Mouse (Mus musculus) liver, embryonic 14.5 days (tissue): Measurements from ENCODE around the gene Cemip. TPM values are rescaled to one million over a fixed set of nuclear protein-coding genes. Genes with fewer than 3 reads are reported as not detected.

Experiments
- ATAC-seq: fragments of 200-750 bp; cut with Nextera tagmentation; 2 replicates; pipeline ENCODE4 v1.8.0; 2017; ENCODE audit warnings: moderate number of reproducible peaks, mild to moderate bottlenecking, moderate library complexity; ENCODE audit not compliant: insufficient read depth
- DNase-seq, 3 experiments: peaks; one replicate each; pipeline ENCODE4 v3.0.0-alpha.2; 2012 to 2013; ENCODE audit warnings: low read depth in 3 of 3, low spot score in 3 of 3
- H3K27ac ChIP-seq: fragments of 300-500 bp; sonication (generic); 2 replicates; pipeline ENCODE4 v1.5.1; 2014; ENCODE audit warnings: moderate library complexity, mild to moderate bottlenecking, control low read depth, inconsistent platforms
- H3K27me3 ChIP-seq: fragments of 300-500 bp; sonication (generic); 2 replicates; pipeline ENCODE4 v1.6.1; 2014; ENCODE audit warnings: mild to moderate bottlenecking, low read length, moderate library complexity; ENCODE audit not compliant: control insufficient read depth, insufficient read depth
- H3K36me3 ChIP-seq: fragments of 300-500 bp; sonication (generic); replicated peaks from 2 replicates; pipeline ENCODE4 v1.6.1; 2014; ENCODE audit warnings: low read depth; ENCODE audit not compliant: control insufficient read depth, insufficient read depth
- H3K4me1 ChIP-seq, 2 experiments: fragments of 200-500 bp in 1 of 2; fragments of 300-500 bp in 1 of 2; sonication (generic) in 1 of 2; replicated peaks; 2 replicates each; pipeline ENCODE4 v1.6.1; 2012 to 2014; ENCODE audit warnings: antibody characterized with exemption in 1 of 2, inconsistent platforms in 1 of 2, low read length in 1 of 2; ENCODE audit not compliant: control insufficient read depth in 2 of 2, insufficient read depth in 2 of 2
- H3K4me2 ChIP-seq: fragments of 300-500 bp; sonication (generic); 2 replicates; pipeline ENCODE4 v1.6.1; 2014; ENCODE audit warnings: low read depth, mild to moderate bottlenecking, control low read depth, moderate library complexity
- H3K4me3 ChIP-seq, 2 experiments: fragments of 200-500 bp in 1 of 2; fragments of 300-500 bp in 1 of 2; sonication (generic) in 1 of 2; 2 replicates each; pipeline ENCODE4 v1.5.1; 2012 to 2014; ENCODE audit warnings: low read depth in 2 of 2, low read length in 2 of 2, mild to moderate bottlenecking in 2 of 2, control low read depth in 1 of 2, inconsistent platforms in 1 of 2, moderate library complexity in 1 of 2; ENCODE audit not compliant: insufficient read depth in 1 of 2
- H3K9ac ChIP-seq: fragments of 300-500 bp; sonication (generic); replicated peaks from 2 replicates; pipeline ENCODE4 v1.6.1; 2014; ENCODE audit warnings: mild to moderate bottlenecking, control low read depth, moderate library complexity
- H3K9me3 ChIP-seq: fragments of 300-500 bp; sonication (generic); 2 replicates; pipeline ENCODE4 v1.6.1; 2016; ENCODE audit warnings: low read length, mixed read lengths; ENCODE audit not compliant: control insufficient read depth
- CTCF ChIP-seq: IDR thresholded peaks from 2 replicates; pipeline ENCODE4 v1.5.1; 2016; ENCODE audit warnings: antibody characterized with exemption, low read depth, control low read depth
- EP300 ChIP-seq: IDR thresholded peaks from 2 replicates; pipeline ENCODE4 v1.6.1; 2016; ENCODE audit warnings: antibody characterized with exemption, low read depth
- WGBS: fragments of 180-500 bp; shearing (Covaris S2); extraction: QIAGEN DNeasy Blood & Tissue Kit; methylation state at CpG from one replicate; pipeline ENCODE4 v1.1.7; 2014; ENCODE audit not compliant: insufficient replicate concordance; 5-methylcytosine and 5-hydroxymethylcytosine counted together
- polyA plus RNA-seq, 2 experiments: library from polyadenylated mRNA; depleted of rRNA in 1 of 2; stranded (reverse) in 1 of 2; unstranded in 1 of 2; fragments of >200 nt; fragmentation: Nextera tagmentation in 1 of 2; extraction: Ambion mirVana in 1 of 2; gene quantifications; 2 replicates each; pipeline versions ENCODE4 v1.2.1 to v1.2.3; 2012 to 2014

Gene Cemip
- polyA plus RNA-seq, 2 experiments = 0.02 to 0.06 TPM

- DNase-seq (no peak), ATAC-seq (no peak)
- H3K9me3 ChIP-seq = no peaks in the 10 kb centered on the region
- H3K9ac ChIP-seq = no peak overlapping the region
- H3K36me3 ChIP-seq = no peaks in the 10 kb centered on the region
- H3K4me1 ChIP-seq = no peaks in the 10 kb centered on the region
- no peak overlapping the region for H3K4me3 ChIP-seq
- no peak overlapping the region for H3K4me2 ChIP-seq
- H3K27me3 ChIP-seq = no peaks in the 10 kb centered on the region
- H3K27ac ChIP-seq = no peak overlapping the region
- TF ChIP-seq CTCF = no peak
- 67% methylated on average over 9 of the region's 9 CpGs for WGBS
These were observed 133.8 kb downstream of the Cemip start for GRCm38 (mm10) chr7:83952511-83952910.

GRCm38 (mm10) chr7:83951327-83951726 lies 135.0 kb downstream of the Cemip start:
- Histone ChIP-seq H3K9me3 (no peaks in the 10 kb centered on the region), H3K27ac (no peak overlapping the region), H3K4me1 (no peaks in the 10 kb centered on the region), H3K36me3 (no peaks in the 10 kb centered on the region), H3K4me2 (no peak overlapping the region), H3K9ac (no peak overlapping the region), H3K4me3 (no peak overlapping the region), H3K27me3 (no peaks in the 10 kb centered on the region)
- DNase-seq (no peak), ATAC-seq (no peak)
- WGBS = 73% methylated on average over 14 of the region's 14 CpGs
- TF ChIP-seq CTCF (no peak), EP300 (no peak)

- no peak for ATAC-seq
- H3K27me3 ChIP-seq = no peaks in the 10 kb centered on the region
- no peak overlapping the region for H3K9ac ChIP-seq
- no peak overlapping the region for H3K27ac ChIP-seq
- H3K4me2 ChIP-seq = no peak overlapping the region
- no peaks in the 10 kb centered on the region for H3K9me3 ChIP-seq
- no peak for TF ChIP-seq CTCF
- no peak for DNase-seq
- no peaks in the 10 kb centered on the region for H3K36me3 ChIP-seq
- H3K4me1 ChIP-seq = no peaks in the 10 kb centered on the region
- no peak overlapping the region for H3K4me3 ChIP-seq
- 63% methylated on average over 6 of the region's 6 CpGs for WGBS
These were observed 136.6 kb downstream of the Cemip start for GRCm38 (mm10) chr7:83949662-83950061.

GRCm38 (mm10) chr7:83948743-83949142 lies 137.6 kb downstream of the Cemip start:
- WGBS = 60% methylated on average over 7 of the region's 7 CpGs
- no peak overlapping the region for H3K27ac ChIP-seq

GRCm38 (mm10) chr7:83941701-83942101 lies 144.6 kb downstream of the Cemip start:
- Histone ChIP-seq H3K4me1 (no peaks in the 10 kb centered on the region), H3K4me3 (no peak overlapping the region), H3K9ac (no peak overlapping the region), H3K27ac (no peak overlapping the region), H3K9me3 (no peaks in the 10 kb centered on the region), H3K36me3 (no peaks in the 10 kb centered on the region), H3K27me3 (no peaks in the 10 kb centered on the region), H3K4me2 (no peak overlapping the region)
- no peak for DNase-seq
- ATAC-seq = no peak
- TF ChIP-seq CTCF (no peak), EP300 (no peak)
- WGBS = 72% methylated on average over 8 of the region's 8 CpGs

More at GRCm38 (mm10) chr7:83948743-83949142, 137.6 kb downstream of the Cemip start:
- no peak overlapping the region for H3K4me2 ChIP-seq
- TF ChIP-seq EP300 (no peak), CTCF (no peak)
- H3K9ac ChIP-seq = no peak overlapping the region
- ATAC-seq = no peak
- DNase-seq = no peak
- H3K27me3 ChIP-seq = no peaks in the 10 kb centered on the region
- H3K9me3 ChIP-seq = no peaks in the 10 kb centered on the region
- no peak overlapping the region for H3K4me3 ChIP-seq
- H3K36me3 ChIP-seq = no peaks in the 10 kb centered on the region
- H3K4me1 ChIP-seq = no peaks in the 10 kb centered on the region

- no peaks in the 10 kb centered on the region for H3K36me3 ChIP-seq
- H3K9me3 ChIP-seq = no peaks in the 10 kb centered on the region
- no peak overlapping the region for H3K27ac ChIP-seq
- H3K4me3 ChIP-seq = no peak overlapping the region
- 60% methylated on average over 2 of the region's 2 CpGs for WGBS
- DNase-seq = no peak
- no peaks in the 10 kb centered on the region for H3K27me3 ChIP-seq
- ATAC-seq = no peak
- no peak overlapping the region for H3K9ac ChIP-seq
- TF ChIP-seq CTCF = no peak
- no peak for TF ChIP-seq EP300
- H3K4me1 ChIP-seq = no peaks in the 10 kb centered on the region
- no peak overlapping the region for H3K4me2 ChIP-seq
These were observed 146.2 kb downstream of the Cemip start for GRCm38 (mm10) chr7:83940136-83940535.
